Mouse (Mus musculus): ENCODE data around the gene Tspan14. TPM values are rescaled to one million over a fixed set of nuclear protein-coding genes. Genes with fewer than 3 reads are reported as not detected.

Tspan14 gene
- polyA plus RNA-seq, 1 experiment from 2014 or later = 109 TPM

GRCm38 (mm10) chr14:40929943-40930342 is 36.7 kb downstream of the Tspan14 start:
- no peak overlapping the region for H3K4me2 ChIP-seq
- peaks cover 90% of the 10 kb centered on the region for H3K4me1 ChIP-seq
- no peak overlapping the region for H3K9ac ChIP-seq
- WGBS = 83% methylated on average over 2 of the region's 2 CpGs
- H3K27ac ChIP-seq = peak overlapping the region; percentile 91
- ATAC-seq (replicated peaks; ENCODE audit: low FRiP score) = no peak
- H3K27me3 ChIP-seq = no peaks in the 10 kb centered on the region
- H3K36me3 ChIP-seq = 0 out of 2 replicates have a peak, but pooled peaks cover 2% of the 10 kb centered on the region
- no peaks in the 10 kb centered on the region for H3K9me3 ChIP-seq (replicated peaks)
- H3K4me3 ChIP-seq (replicated peaks) = no peak overlapping the region

GRCm38 (mm10) chr14:40928897-40929296 is 37.7 kb downstream of the Tspan14 start:
- H3K4me2 ChIP-seq = no peak overlapping the region
- peak overlapping the region; percentile 66 for H3K27ac ChIP-seq
- H3K9ac ChIP-seq = no peak overlapping the region
- ATAC-seq (replicated peaks; ENCODE audit: low FRiP score) = no peak
- H3K36me3 ChIP-seq = no peaks in the 10 kb centered on the region
- WGBS = 64% methylated on average over 5 of the region's 5 CpGs
- H3K27me3 ChIP-seq = no peaks in the 10 kb centered on the region
- no peak overlapping the region for H3K4me3 ChIP-seq (replicated peaks)
- peaks cover 90% of the 10 kb centered on the region for H3K4me1 ChIP-seq
- no peaks in the 10 kb centered on the region for H3K9me3 ChIP-seq (replicated peaks)

GRCm38 (mm10) chr14:40927041-40927440 is 39.6 kb downstream of the Tspan14 start:
- WGBS = 22% methylated on average over 2 of the region's 2 CpGs
- peaks cover 78% of the 10 kb centered on the region for H3K4me1 ChIP-seq
- H3K9me3 ChIP-seq (replicated peaks) = no peaks in the 10 kb centered on the region
- H3K9ac ChIP-seq = no peak overlapping the region
- H3K36me3 ChIP-seq = peaks cover 5% of the 10 kb centered on the region; the same call in 1 of the 2 replicates
- H3K4me2 ChIP-seq = no peak overlapping the region
- H3K27ac ChIP-seq = peak overlapping the region; percentile 71
- H3K27me3 ChIP-seq = no peaks in the 10 kb centered on the region
- no peak overlapping the region for H3K4me3 ChIP-seq (replicated peaks)
- peak; percentile 28 for ATAC-seq (replicated peaks; ENCODE audit: low FRiP score)

GRCm38 (mm10) chr14:40924378-40925113 is 42.1 kb downstream of the Tspan14 start:
- peak; percentile 46 for ATAC-seq (replicated peaks; ENCODE audit: low FRiP score)
- Histone ChIP-seq H3K4me3 (replicated peaks) (no peak overlapping the region), H3K36me3 (peaks cover 13% of the 10 kb centered on the region; the same call in 1 of the 2 replicates), H3K9ac (no peak overlapping the region), H3K9me3 (replicated peaks) (no peaks in the 10 kb centered on the region), H3K4me1 (peaks cover 56% of the 10 kb centered on the region), H3K27me3 (no peaks in the 10 kb centered on the region), H3K27ac (peak overlapping the region; percentile 86), H3K4me2 (0 out of 2 replicates have a peak overlapping the region, but pooled peaks have one; percentile 30)
- 30% methylated on average over 10 of the region's 10 CpGs for WGBS

GRCm38 (mm10) chr14:40921241-40921640 is 45.4 kb downstream of the Tspan14 start:
- 74% methylated on average over 1 of the region's 1 CpGs for WGBS
- peaks cover 30% of the 10 kb centered on the region for H3K4me1 ChIP-seq
- no peak for ATAC-seq (replicated peaks; ENCODE audit: low FRiP score)
- H3K27ac ChIP-seq = no peak overlapping the region
- peaks cover 20% of the 10 kb centered on the region; the same call in 1 of the 2 replicates for H3K36me3 ChIP-seq
- H3K9ac ChIP-seq = no peak overlapping the region
- no peaks in the 10 kb centered on the region for H3K9me3 ChIP-seq (replicated peaks)
- no peak overlapping the region for H3K4me3 ChIP-seq (replicated peaks)
- no peak overlapping the region for H3K4me2 ChIP-seq
- no peaks in the 10 kb centered on the region for H3K27me3 ChIP-seq

- Histone ChIP-seq H3K36me3 (peaks cover 31% of the 10 kb centered on the region), H3K9ac (no peak overlapping the region), H3K27me3 (no peaks in the 10 kb centered on the region), H3K4me1 (peaks cover 36% of the 10 kb centered on the region), H3K4me2 (no peak overlapping the region), H3K27ac (0 out of 2 replicates have a peak overlapping the region, but pooled peaks have one; percentile 18), H3K9me3 (replicated peaks) (no peaks in the 10 kb centered on the region), H3K4me3 (replicated peaks) (no peak overlapping the region)
- ATAC-seq (replicated peaks; ENCODE audit: low FRiP score) = no peak
- 85% methylated on average over 7 of the region's 7 CpGs for WGBS
These were observed 47.1 kb downstream of the Tspan14 start for GRCm38 (mm10) chr14:40919521-40919920.

GRCm38 (mm10) chr14:40918477-40918876 is 48.1 kb downstream of the Tspan14 start:
- Histone ChIP-seq H3K27ac (peak overlapping the region; percentile 64; the same call in 1 of the 2 replicates), H3K9me3 (replicated peaks) (no peaks in the 10 kb centered on the region), H3K4me2 (no peak overlapping the region), H3K9ac (no peak overlapping the region), H3K36me3 (peaks cover 41% of the 10 kb centered on the region), H3K4me3 (replicated peaks) (no peak overlapping the region), H3K4me1 (peaks cover 36% of the 10 kb centered on the region), H3K27me3 (no peaks in the 10 kb centered on the region)
- ATAC-seq (replicated peaks; ENCODE audit: low FRiP score) = no peak
- WGBS = 76% methylated on average over 6 of the region's 7 CpGs

GRCm38 (mm10) chr14:40917632-40918031 is 49.0 kb downstream of the Tspan14 start:
- Histone ChIP-seq H3K4me3 (replicated peaks) (no peak overlapping the region), H3K27ac (0 out of 2 replicates have a peak overlapping the region, but pooled peaks have one; percentile 64), H3K4me2 (no peak overlapping the region), H3K9me3 (replicated peaks) (no peaks in the 10 kb centered on the region), H3K9ac (no peak overlapping the region), H3K4me1 (peaks cover 39% of the 10 kb centered on the region), H3K36me3 (peaks cover 48% of the 10 kb centered on the region), H3K27me3 (no peaks in the 10 kb centered on the region)
- peak; percentile 12 for ATAC-seq (replicated peaks; ENCODE audit: low FRiP score)
- WGBS = 0% methylated on average over 1 of the region's 1 CpGs

GRCm38 (mm10) chr14:40916667-40917066 is 49.9 kb downstream of the Tspan14 start:
- Histone ChIP-seq H3K4me3 (replicated peaks) (no peak overlapping the region), H3K27ac (no peak overlapping the region), H3K4me2 (no peak overlapping the region), H3K36me3 (peaks cover 47% of the 10 kb centered on the region), H3K4me1 (peaks cover 39% of the 10 kb centered on the region), H3K27me3 (no peaks in the 10 kb centered on the region), H3K9ac (no peak overlapping the region), H3K9me3 (replicated peaks) (no peaks in the 10 kb centered on the region)
- no peak for ATAC-seq (replicated peaks; ENCODE audit: low FRiP score)
- 84% methylated on average over 15 of the region's 15 CpGs for WGBS

GRCm38 (mm10) chr14:40915838-40916237 is 50.8 kb downstream of the Tspan14 start:
- Histone ChIP-seq H3K27me3 (no peaks in the 10 kb centered on the region), H3K4me1 (peaks cover 39% of the 10 kb centered on the region), H3K27ac (0 out of 2 replicates have a peak overlapping the region, but pooled peaks have one; percentile 18), H3K4me2 (no peak overlapping the region), H3K36me3 (peaks cover 51% of the 10 kb centered on the region), H3K4me3 (replicated peaks) (no peak overlapping the region), H3K9me3 (replicated peaks) (no peaks in the 10 kb centered on the region), H3K9ac (no peak overlapping the region)
- ATAC-seq (replicated peaks; ENCODE audit: low FRiP score) = no peak
- 81% methylated on average over 8 of the region's 8 CpGs for WGBS

- Histone ChIP-seq H3K9ac (no peak overlapping the region), H3K27ac (peak overlapping the region; percentile 47)
These were observed 51.9 kb downstream of the Tspan14 start for GRCm38 (mm10) chr14:40914701-40915100.

GRCm38 (mm10) chr14:40913709-40914108 is 52.9 kb downstream of the Tspan14 start:
- H3K4me1 ChIP-seq = peaks cover 35% of the 10 kb centered on the region
- peaks cover 68% of the 10 kb centered on the region for H3K36me3 ChIP-seq
- H3K27ac ChIP-seq = no peak overlapping the region
- no peaks in the 10 kb centered on the region for H3K9me3 ChIP-seq (replicated peaks)
- no peaks in the 10 kb centered on the region for H3K27me3 ChIP-seq
- no peak; the same call in 1 of the 2 replicates for ATAC-seq (replicated peaks; ENCODE audit: low FRiP score)
- 52% methylated on average over 6 of the region's 6 CpGs for WGBS
- H3K4me3 ChIP-seq (replicated peaks) = no peak overlapping the region
- H3K9ac ChIP-seq = no peak overlapping the region
- no peak overlapping the region for H3K4me2 ChIP-seq

More at GRCm38 (mm10) chr14:40914701-40915100, 51.9 kb downstream of the Tspan14 start:
- no peak overlapping the region for H3K4me2 ChIP-seq
- H3K4me1 ChIP-seq = peaks cover 37% of the 10 kb centered on the region
- WGBS = 44% methylated on average over 3 of the region's 3 CpGs
- H3K36me3 ChIP-seq = peaks cover 61% of the 10 kb centered on the region
- no peaks in the 10 kb centered on the region for H3K27me3 ChIP-seq
- H3K4me3 ChIP-seq (replicated peaks) = no peak overlapping the region
- H3K9me3 ChIP-seq (replicated peaks) = no peaks in the 10 kb centered on the region
- peak; percentile 42 for ATAC-seq (replicated peaks; ENCODE audit: low FRiP score)

Measured in kidney, embryonic 15.5 days (tissue).